Mouse (Mus musculus) common myeloid progenitor, adult 5-6 weeks (primary cell): ENCODE results near the gene Onecut1. TPM values are rescaled to one million over a fixed set of nuclear protein-coding genes. Genes with fewer than 3 reads are reported as not detected.

Source experiments
- ATAC-seq: replicated peaks from 2 replicates; pipeline ENCODE4 v1.8.0; 2016; ENCODE audit warnings: low read depth, mild to moderate bottlenecking, moderate TSS enrichment, inconsistent platforms; ENCODE audit not compliant: poor library complexity, severe bottlenecking
- total RNA-seq: library from RNA; stranded (forward); fragments of 200-1000, 187-1606 nt; gene quantifications from 2 replicates; pipeline ENCODE4 v1.2.3, GENCODE M21; 2017

Gene Onecut1
- total RNA-seq, 1 experiment from 2014 or later: not detected

GRCm38 (mm10) chr9:74909245-74909644 lies 47.5 kb downstream of the Onecut1 start:
- no peak for ATAC-seq

GRCm38 (mm10) chr9:74910226-74910759 lies 48.6 kb downstream of the Onecut1 start:
- no peak for ATAC-seq

GRCm38 (mm10) chr9:74911430-74911829 lies 49.7 kb downstream of the Onecut1 start:
- ATAC-seq: no peak

DNA sequence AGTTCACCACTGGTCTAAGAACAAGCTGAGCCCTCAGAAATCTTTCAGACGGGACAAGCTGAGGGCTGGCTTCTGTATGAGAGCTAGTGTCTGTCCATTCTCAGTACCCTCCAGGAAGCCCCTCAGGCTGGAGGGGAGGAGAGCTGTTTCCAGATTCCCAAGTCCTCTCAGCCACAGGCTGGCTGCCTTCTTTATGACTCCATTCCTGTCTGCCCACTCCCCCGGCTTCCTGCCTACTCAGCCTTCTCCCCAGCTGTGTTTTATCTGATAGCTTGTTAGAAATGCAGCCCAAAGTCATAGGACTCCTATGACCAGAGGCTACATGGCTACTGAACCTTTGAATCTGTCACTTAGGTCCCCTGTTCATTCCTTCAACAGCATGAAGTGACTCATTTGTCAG lies 50.2 kb downstream of the Onecut1 start:
- ATAC-seq: no peak

DNA sequence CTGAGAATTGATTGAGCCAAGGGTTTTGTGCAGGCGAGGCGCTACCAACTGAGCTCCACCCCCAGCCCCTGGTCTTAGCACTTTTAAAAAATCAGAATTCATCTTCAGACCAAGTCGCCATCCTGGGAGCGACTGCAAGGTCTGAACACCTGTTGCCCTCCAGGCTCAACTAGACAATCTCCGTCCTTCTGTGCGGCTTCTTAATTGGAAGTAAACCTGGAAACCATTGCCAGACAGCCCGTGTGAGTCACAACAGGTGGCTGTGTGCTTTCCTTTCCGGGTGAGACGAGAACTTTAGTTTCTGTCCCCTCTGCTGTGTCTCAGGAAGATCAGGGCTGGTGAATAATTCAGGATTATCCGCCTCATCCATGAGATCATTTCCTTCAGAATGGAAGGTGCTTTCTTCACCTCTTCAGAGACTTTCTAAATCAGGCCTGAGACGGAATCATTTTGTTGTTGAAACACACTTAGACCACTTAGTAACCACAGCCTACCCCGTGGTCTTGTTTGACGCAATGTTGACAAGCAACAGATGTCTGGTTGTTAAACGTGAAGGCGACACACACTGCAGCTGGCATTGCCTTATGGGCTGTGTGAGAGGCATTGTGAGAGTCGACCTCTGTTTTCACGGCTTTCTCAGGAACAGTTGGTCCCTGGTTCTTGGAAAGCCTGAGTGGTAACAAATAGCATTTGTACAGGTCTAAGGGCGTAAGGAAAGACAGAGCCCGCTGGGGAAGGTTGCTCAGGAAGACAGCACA lies 51.1 kb downstream of the Onecut1 start:
- no peak for ATAC-seq

GRCm38 (mm10) chr9:74915611-74916010 lies 53.9 kb downstream of the Onecut1 start:
- no peak for ATAC-seq

DNA sequence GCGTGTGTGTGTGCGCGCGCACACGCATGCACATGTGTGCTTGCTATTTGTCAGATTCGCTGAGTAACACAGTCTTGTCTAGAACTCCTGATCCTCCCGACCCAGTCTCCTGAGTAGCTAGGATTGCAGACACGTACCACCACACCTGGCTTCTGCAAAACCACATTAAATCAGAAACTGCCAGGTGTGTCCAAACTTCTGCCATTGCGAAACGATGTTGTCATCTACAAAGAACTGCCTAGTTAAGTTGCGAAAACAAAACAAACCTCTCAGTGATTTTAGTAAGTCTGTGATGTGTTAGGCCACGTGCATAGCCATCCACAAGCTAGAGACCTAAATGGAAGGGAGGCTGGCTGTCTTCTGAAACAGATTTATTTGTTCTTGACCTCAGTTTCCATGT lies 58.7 kb downstream of the Onecut1 start:
- no peak for ATAC-seq

GRCm38 (mm10) chr9:74921422-74921821 lies 59.7 kb downstream of the Onecut1 start:
- ATAC-seq: no peak

DNA sequence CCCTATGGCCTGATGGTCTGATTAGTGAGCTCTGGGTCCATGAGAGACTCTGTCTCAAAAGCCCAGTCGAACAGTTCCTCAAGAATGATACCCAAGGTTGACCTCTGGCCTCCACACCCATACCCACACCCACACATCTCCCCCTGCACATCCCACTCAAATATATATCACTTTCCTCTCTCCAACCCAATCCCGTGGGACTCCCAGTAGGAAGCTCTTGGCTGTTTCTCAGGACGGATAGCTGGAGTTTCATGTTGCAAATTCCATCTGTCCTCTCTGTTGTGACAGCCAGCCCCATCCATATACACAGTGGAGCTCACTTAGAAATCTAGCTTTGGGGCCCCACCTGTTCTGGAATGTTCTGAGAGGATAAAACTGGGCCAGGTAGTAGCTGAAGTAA lies 61.2 kb downstream of the Onecut1 start:
- no peak for ATAC-seq

DNA sequence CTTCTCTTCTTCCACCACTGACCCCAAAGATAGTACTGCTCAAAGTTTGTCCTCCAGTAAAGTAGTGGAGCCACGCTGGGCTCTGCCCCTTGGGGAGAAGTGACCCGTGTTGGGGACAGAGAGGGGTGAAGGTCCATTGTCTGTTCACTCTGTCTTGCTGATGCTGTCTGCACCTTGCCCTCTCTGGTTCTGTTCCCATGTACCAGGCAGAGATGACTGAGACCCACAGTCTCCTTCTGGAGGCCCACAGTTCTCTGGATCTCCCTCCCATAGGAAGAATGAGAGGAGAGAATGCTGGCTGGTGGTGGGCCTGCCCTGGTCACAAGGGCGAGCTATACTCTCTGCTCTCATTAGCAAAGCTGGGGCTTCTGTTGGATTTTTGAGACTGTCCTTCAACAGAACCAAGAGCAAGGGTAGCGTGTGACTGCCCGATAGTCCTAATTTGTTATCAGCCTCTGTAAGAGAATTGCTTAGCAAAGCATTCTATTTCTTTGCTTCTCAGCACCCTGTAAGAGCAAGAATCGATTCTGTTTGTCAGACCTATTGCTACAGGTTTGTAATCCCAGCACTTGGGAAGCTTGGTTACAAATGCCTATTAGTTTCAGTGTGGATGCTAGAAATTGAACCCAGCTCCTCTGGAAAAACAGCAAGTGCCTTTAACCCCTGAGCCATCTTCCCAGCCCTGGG lies 61.7 kb downstream of the Onecut1 start:
- no peak for ATAC-seq

- no peak for ATAC-seq
These were observed 63.6 kb downstream of the Onecut1 start for GRCm38 (mm10) chr9:74925220-74925769.

DNA sequence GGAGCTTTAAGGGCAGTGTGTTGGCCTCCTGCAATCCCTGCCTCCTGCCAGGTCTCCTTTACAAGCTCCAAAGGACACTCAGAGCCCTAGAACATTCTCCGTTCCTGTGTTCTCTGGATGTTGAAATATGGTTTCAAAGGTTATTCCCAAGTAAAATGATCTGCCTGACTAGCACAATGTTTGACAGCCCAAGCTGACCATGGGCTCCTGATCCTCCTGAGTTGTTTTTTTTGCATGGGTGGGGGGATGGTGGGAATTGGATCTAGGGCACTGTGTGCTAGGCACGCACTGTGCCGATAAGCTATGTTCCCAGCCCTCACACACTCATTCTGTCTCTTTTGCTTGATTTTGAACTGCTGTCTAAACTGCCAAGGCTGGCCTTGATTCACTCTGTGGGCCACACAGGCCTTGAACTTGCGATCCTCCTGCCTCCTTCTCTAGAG lies 68.3 kb downstream of the Onecut1 start:
- no peak for ATAC-seq

- ATAC-seq: no peak
These were observed 68.9 kb downstream of the Onecut1 start for GRCm38 (mm10) chr9:74930653-74931052.

DNA sequence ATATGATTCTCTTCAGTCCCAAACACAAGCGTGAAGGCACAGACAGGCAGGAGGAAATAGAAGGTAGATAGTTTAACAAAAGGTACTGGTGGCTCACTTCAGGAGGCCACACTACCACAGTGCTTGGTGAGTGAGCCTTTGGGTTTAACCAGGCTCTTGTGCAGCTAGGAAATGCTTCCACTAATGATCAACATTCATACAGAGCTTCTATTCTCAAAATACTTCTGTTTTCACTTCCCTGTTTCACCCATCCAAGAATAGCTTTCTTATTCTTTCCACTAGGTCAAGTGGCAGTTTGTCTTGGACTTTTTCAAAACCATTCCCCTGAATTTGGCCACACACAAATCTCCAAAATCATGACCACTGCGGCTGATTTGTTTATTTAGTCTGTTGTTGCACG lies 73.6 kb downstream of the Onecut1 start:
- peak; percentile 68 for ATAC-seq

- ATAC-seq: no peak
These were observed 76.0 kb downstream of the Onecut1 start for GRCm38 (mm10) chr9:74937761-74938160.

DNA sequence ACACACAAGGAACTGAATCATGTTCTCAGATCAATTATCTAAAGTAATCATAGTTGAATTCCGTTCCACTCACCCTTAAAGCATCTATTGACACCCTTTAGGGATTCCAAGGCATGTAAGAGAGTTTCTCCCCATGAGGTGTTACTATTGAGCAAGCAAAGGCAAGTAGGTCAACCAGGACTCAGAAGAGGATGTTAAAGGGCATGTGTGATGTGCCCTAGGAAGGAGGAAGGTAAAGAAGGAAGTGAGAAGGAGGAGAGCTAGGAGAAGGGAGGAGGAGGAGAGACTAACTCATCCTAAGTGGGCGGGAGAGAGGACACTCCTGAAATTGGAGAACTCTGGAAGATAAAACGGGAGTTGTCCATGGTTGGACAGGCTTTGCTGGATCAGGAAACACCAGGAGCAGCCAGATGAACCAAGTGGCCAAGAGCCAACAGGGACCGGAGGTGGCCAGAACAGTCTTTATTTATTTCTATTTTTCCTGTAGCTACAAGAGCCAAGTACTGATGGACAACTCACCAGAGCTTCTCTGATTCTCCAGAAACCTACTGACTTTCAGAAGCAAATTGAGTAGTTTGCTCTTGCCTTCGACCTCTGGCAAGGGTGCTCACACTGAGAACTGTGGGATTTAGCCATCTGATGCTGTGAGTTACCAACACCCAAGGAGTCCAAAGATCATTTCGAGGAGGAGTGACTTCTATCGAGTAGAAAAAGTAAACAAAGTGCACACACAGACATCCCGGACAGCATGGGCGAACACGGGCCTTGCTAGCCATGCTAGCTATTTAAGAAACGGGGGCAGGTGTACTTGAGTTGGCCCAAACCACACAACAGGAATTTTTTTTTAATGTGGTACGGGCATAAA lies 77.2 kb downstream of the Onecut1 start:
- ATAC-seq: peak; percentile 62
